Mouse (Mus musculus): ENCODE results near the gene Med8. TPM values are rescaled to one million over a fixed set of nuclear protein-coding genes. Genes with fewer than 3 reads are reported as not detected.

Gene Med8
- total RNA-seq, 2 experiments from 2014 or later, result 35.7 to 47.1 TPM

GRCm38 (mm10) chr4:118410871-118411270 is 1.7 kb downstream of the Med8 start:
- no peak for DNase-seq (ENCODE audit: low spot score)
- intact Hi-C loops (cut with DNase I), result no loop called here

- DNase-seq (ENCODE audit: low spot score), result no peak
- intact Hi-C loops (cut with DNase I), result no loop called here
Measured at GRCm38 (mm10) chr4:118413553-118413952, 4.4 kb downstream of the Med8 start.

GRCm38 (mm10) chr4:118415779-118416178 is 6.6 kb downstream of the Med8 start:
- intact Hi-C loops (cut with DNase I), result no loop called here
- no peak for DNase-seq (ENCODE audit: low spot score)

GRCm38 (mm10) chr4:118416329-118416728 is 7.2 kb downstream of the Med8 start:
- DNase-seq (ENCODE audit: low spot score), result no peak
- intact Hi-C loops (cut with DNase I), result no loop called here

GRCm38 (mm10) chr4:118417112-118417797 is 8.1 kb downstream of the Med8 start:
- no peak for DNase-seq (ENCODE audit: low spot score)
- intact Hi-C loops (cut with DNase I), result no loop called here

- DNase-seq (ENCODE audit: low spot score), result no peak
- intact Hi-C loops (cut with DNase I), result no loop called here
Measured at GRCm38 (mm10) chr4:118421384-118421783, 12.2 kb downstream of the Med8 start.

- intact Hi-C loops (cut with DNase I), result loop anchor here (5.0 kb wide), 1 partner anchor 93 kb away; no protein-coding TSS in a partner anchor
- DNase-seq (ENCODE audit: low spot score), result no peak
Measured at GRCm38 (mm10) chr4:118424541-118425160, 15.5 kb downstream of the Med8 start.

- intact Hi-C loops (cut with DNase I), result loop anchor here (5.0 kb wide), 1 partner anchor 92 kb away; no protein-coding TSS in a partner anchor
- DNase-seq (ENCODE audit: low spot score), result no peak
Measured at GRCm38 (mm10) chr4:118425374-118425773, 16.2 kb downstream of the Med8 start.

GRCm38 (mm10) chr4:118427415-118427767 is 18.3 kb downstream of the Med8 start:
- intact Hi-C loops (cut with DNase I), result loop anchor here (2.0 to 5.0 kb wide), 2 partner anchors 19 to 90 kb away; partner anchors contain the start of genes Med8 and Szt2
- DNase-seq (ENCODE audit: low spot score), result no peak

- intact Hi-C loops (cut with DNase I), result loop anchor here (2.0 to 5.0 kb wide), 2 partner anchors 19 to 89 kb away; partner anchors contain the start of genes Med8 and Szt2
Measured at GRCm38 (mm10) chr4:118427768-118428451, 18.8 kb downstream of the Med8 start, which contains the start of gene Elovl1. Gene Elovl1 (plus strand): TSS chr4:118428093.

GRCm38 (mm10) chr4:118428531-118429214 is 19.5 kb downstream of the Med8 start:
- intact Hi-C loops (cut with DNase I), result loop anchor here (5.0 kb wide), 1 partner anchor 89 kb away; no protein-coding TSS in a partner anchor
- no peak for DNase-seq (ENCODE audit: low spot score)

More at GRCm38 (mm10) chr4:118427768-118428451, 18.8 kb downstream of the Med8 start, which contains the start of gene Elovl1:
- peak; percentile 89 for DNase-seq (ENCODE audit: low spot score)

GRCm38 (mm10) chr4:118429215-118429895 is 20.2 kb downstream of the Med8 start:
- intact Hi-C loops (cut with DNase I), result loop anchor here (5.0 kb wide), 1 partner anchor 88 kb away; no protein-coding TSS in a partner anchor
- no peak for DNase-seq (ENCODE audit: low spot score)

- no peak for DNase-seq (ENCODE audit: low spot score)
- intact Hi-C loops (cut with DNase I), result loop anchor here (5.0 kb wide), 2 partner anchors 135 to 190 kb away; partner anchors contain the start of genes Cfap57 and Ebna1bp2
Measured at GRCm38 (mm10) chr4:118432332-118432731, 23.2 kb downstream of the Med8 start.

GRCm38 (mm10) chr4:118436820-118437603 is 27.9 kb downstream of the Med8 start, which contains the start of gene Cdc20:
Gene Cdc20 (minus strand): TSS chr4:118437352.
- intact Hi-C loops (cut with DNase I), result no loop called here
- peak; percentile 88 for DNase-seq (ENCODE audit: low spot score)

GRCm38 (mm10) chr4:118437829-118438253 is 28.7 kb downstream of the Med8 start:
- intact Hi-C loops (cut with DNase I), result no loop called here

GRCm38 (mm10) chr4:118445088-118445487 is 36.0 kb downstream of the Med8 start:
- intact Hi-C loops (cut with DNase I), result loop anchor here (5.0 kb wide), 2 partner anchors 42 to 72 kb away; no protein-coding TSS in a partner anchor
- DNase-seq (ENCODE audit: low spot score), result no peak

More at GRCm38 (mm10) chr4:118437829-118438253, 28.7 kb downstream of the Med8 start:
- no peak for DNase-seq (ENCODE audit: low spot score)

- DNase-seq (ENCODE audit: low spot score), result peak; percentile 56
- intact Hi-C loops (cut with DNase I), result loop anchor here (5.0 kb wide), 2 partner anchors 41 to 71 kb away; no protein-coding TSS in a partner anchor
Measured at GRCm38 (mm10) chr4:118445781-118446414, 36.8 kb downstream of the Med8 start.

Measured in heart, postnatal 25 days (tissue).